Mouse (Mus musculus) heart, postnatal 0 days (tissue): ENCODE measurements around the gene Gm37419.

Experiments used
- CTCF ChIP-seq: IDR thresholded peaks from 2 replicates; pipeline ENCODE4 v1.5.1; 2016; ENCODE audit warnings: antibody characterized with exemption, control low read depth, low read depth
- EP300 ChIP-seq: IDR thresholded peaks from 2 replicates; pipeline ENCODE4 v1.6.1; 2016; ENCODE audit warnings: antibody characterized with exemption, low read depth

DNA sequence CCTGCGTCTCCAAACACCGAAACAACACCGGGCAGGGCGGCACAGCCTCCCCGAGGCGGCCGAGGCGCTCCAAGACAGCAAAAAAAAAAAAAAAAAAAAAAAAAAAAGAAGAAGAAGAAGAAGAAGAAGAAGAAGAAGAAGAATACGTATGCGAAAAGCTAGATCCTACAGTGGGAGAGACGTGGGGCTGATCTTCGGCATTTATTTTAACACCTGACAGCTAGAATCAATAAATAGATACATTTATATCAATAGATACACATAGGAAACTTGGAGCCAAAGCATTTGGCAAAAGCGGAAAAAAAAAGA is 171 bp upstream of the Gm37419 start:
- no peak for TF ChIP-seq CTCF
- no peak for TF ChIP-seq EP300
